Mouse (Mus musculus): Measurements from ENCODE around the gene Ptn.

DNA sequence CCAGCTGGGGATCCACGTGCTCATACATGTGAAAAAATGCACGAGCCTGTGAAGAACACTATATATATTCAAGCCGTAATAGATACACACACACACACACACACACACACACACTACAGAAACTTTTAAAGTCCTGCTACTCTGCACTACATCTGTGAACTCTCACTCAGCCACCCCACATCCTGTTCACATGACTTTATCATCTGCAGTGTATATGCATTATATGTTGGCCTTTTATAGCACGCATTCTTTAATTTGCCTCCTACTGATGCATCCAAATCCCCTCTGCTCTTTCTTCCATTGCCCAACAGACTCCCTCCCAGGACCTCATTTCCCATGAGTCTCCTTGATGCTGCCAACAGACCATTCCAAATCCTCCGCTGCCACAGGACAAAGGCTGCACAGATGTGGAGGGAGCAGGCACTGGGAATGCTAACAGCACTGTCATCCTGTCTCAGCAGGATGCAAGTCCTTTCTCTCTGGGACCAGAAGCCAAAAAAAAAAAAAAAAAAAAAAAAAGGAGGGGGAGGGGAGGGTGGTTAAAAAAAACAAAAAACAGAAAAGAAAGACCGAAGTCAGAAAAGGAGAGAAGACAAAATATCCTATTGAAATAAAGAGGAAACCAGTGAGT is 47.7 kb upstream of the Ptn start:
- TF ChIP-seq CTCF (IDR thresholded peaks at IDR 0.05; ENCODE audit: low read depth) (no peak), EP300 (IDR thresholded peaks at IDR 0.05; ENCODE audit: low read depth) (no peak)
